Mouse (Mus musculus) erythroblast, embryonic 14.5 days (primary cell): Measurements from ENCODE around the gene Wdr17.

Experiments
- GATA1 ChIP-seq: IDR thresholded peaks from 2 replicates; pipeline ENCODE4 v1.6.1; 2012; ENCODE audit warnings: low read length, inconsistent platforms, mixed read lengths
- TAL1 ChIP-seq: IDR thresholded peaks from 3 replicates; pipeline ENCODE4 v1.6.1; 2012; ENCODE audit warnings: low read length, inconsistent platforms, mixed read lengths

GRCm38 (mm10) chr8:54792699-54793061, 94.3 kb downstream of the Wdr17 start:
- TF ChIP-seq TAL1 (no peak), GATA1 (no peak)
